Mouse (Mus musculus) common myeloid progenitor, adult 5-6 weeks (primary cell): Measurements from ENCODE around the gene Timd4. TPM values are rescaled to one million over a fixed set of nuclear protein-coding genes. Genes with fewer than 3 reads are reported as not detected.

Experiments used
- ATAC-seq: replicated peaks from 2 replicates; pipeline ENCODE4 v1.8.0; 2016; ENCODE audit warnings: low read depth, mild to moderate bottlenecking, moderate TSS enrichment, inconsistent platforms; ENCODE audit not compliant: poor library complexity, severe bottlenecking
- total RNA-seq: library from RNA; stranded (forward); fragments of 200-1000, 187-1606 nt; gene quantifications from 2 replicates; pipeline ENCODE4 v1.2.3, GENCODE M21; 2017

Gene Timd4
- not detected in 2 replicates for total RNA-seq

GRCm38 (mm10) chr11:46810511-46810910 lies at the start of gene Timd4:
Gene Timd4, plus strand, starts transcription at chr11:46810800.
- no peak for ATAC-seq

- no peak for ATAC-seq
Measured at GRCm38 (mm10) chr11:46776879-46777278, 33.7 kb upstream of the Timd4 start.

GRCm38 (mm10) chr11:46779811-46780210 lies 30.8 kb upstream of the Timd4 start:
- no peak for ATAC-seq

- no peak for ATAC-seq
Measured at GRCm38 (mm10) chr11:46804440-46804839, 6.2 kb upstream of the Timd4 start.

- no peak for ATAC-seq
Measured at GRCm38 (mm10) chr11:46817692-46818091, 7.1 kb downstream of the Timd4 start.

- ATAC-seq = peak; percentile 45; the same call in 1 of the 2 replicates
Measured at GRCm38 (mm10) chr11:46819930-46820329, 9.3 kb downstream of the Timd4 start.

GRCm38 (mm10) chr11:46830348-46830747 lies 19.7 kb downstream of the Timd4 start:
- ATAC-seq = no peak

GRCm38 (mm10) chr11:46835080-46835479 lies 24.5 kb downstream of the Timd4 start:
- no peak for ATAC-seq

- ATAC-seq = no peak
Measured at GRCm38 (mm10) chr11:46842015-46842726, 31.6 kb downstream of the Timd4 start.

- no peak for ATAC-seq
Measured at GRCm38 (mm10) chr11:46846661-46847060, 36.1 kb downstream of the Timd4 start.

GRCm38 (mm10) chr11:46847827-46848220 lies 37.2 kb downstream of the Timd4 start:
- ATAC-seq = no peak

GRCm38 (mm10) chr11:46848221-46848971 lies 37.8 kb downstream of the Timd4 start:
- no peak for ATAC-seq

GRCm38 (mm10) chr11:46864809-46865208 lies 54.2 kb downstream of the Timd4 start:
- no peak for ATAC-seq

GRCm38 (mm10) chr11:46868594-46868993 lies 58.0 kb downstream of the Timd4 start:
- ATAC-seq = no peak

- ATAC-seq = no peak
Measured at GRCm38 (mm10) chr11:46875774-46876173, 65.2 kb downstream of the Timd4 start.

GRCm38 (mm10) chr11:46882456-46882855 lies 71.9 kb downstream of the Timd4 start:
- no peak for ATAC-seq

GRCm38 (mm10) chr11:46889093-46889492 lies 78.5 kb downstream of the Timd4 start:
- ATAC-seq = no peak

Other genes starting within 250 kb of the Timd4 start
- gene BC053393, start 239.3 kb upstream of the Timd4 start, total RNA-seq = not detected in 2 replicates
- gene Dppa1, start 181.5 kb upstream of the Timd4 start, total RNA-seq = not detected in 2 replicates
- gene Timd2, start 103.7 kb upstream of the Timd4 start, total RNA-seq = not detected in 2 replicates
- gene Havcr1, start 75.7 kb upstream of the Timd4 start, total RNA-seq = not detected in 2 replicates